Mouse (Mus musculus) embryonic facial prominence, embryonic 10.5 days (tissue): Measurements from ENCODE around the gene Cd8b1. TPM values are rescaled to one million over a fixed set of nuclear protein-coding genes. Genes with fewer than 3 reads are reported as not detected.
"Not testable (repeated sequence)": the region's sequence is repeated elsewhere in the genome, so short reads cannot be mapped to it uniquely, and the experiment has no call there.

Experiments used
- DNase-seq: peaks from one replicate; pipeline ENCODE4 v3.0.0-alpha.2; 2017; ENCODE audit warnings: low spot score
- H3K27ac ChIP-seq: fragments of 300-500 bp; sonication (generic); replicated peaks from 2 replicates; pipeline ENCODE4 v1.5.1; 2016; ENCODE audit warnings: mild to moderate bottlenecking
- H3K27me3 ChIP-seq: fragments of 300-500 bp; sonication (generic); replicated peaks from 2 replicates; pipeline ENCODE4 v1.6.1; 2016; ENCODE audit warnings: low read depth, mild to moderate bottlenecking; ENCODE audit not compliant: poor library complexity, severe bottlenecking
- H3K36me3 ChIP-seq: fragments of 300-500 bp; sonication (generic); replicated peaks from 2 replicates; pipeline ENCODE4 v1.6.1; 2016; ENCODE audit warnings: mild to moderate bottlenecking, moderate library complexity
- H3K4me1 ChIP-seq: fragments of 300-500 bp; sonication (generic); 2 replicates; pipeline ENCODE4 v1.6.1; 2016
- H3K4me3 ChIP-seq: fragments of 300-500 bp; sonication (generic); 2 replicates; pipeline ENCODE4 v1.5.1; 2016; ENCODE audit warnings: mild to moderate bottlenecking, moderate library complexity
- H3K9me3 ChIP-seq: fragments of 300-500 bp; sonication (generic); 2 replicates; pipeline ENCODE4 v1.6.1; 2016; ENCODE audit warnings: mild to moderate bottlenecking
- WGBS: fragments of 180-500 bp; shearing (Covaris S2); methylation state at CpG from one replicate; pipeline ENCODE4 v1.1.7; 2016; 5-methylcytosine and 5-hydroxymethylcytosine counted together
- polyA plus RNA-seq: library from polyadenylated mRNA; unstranded; fragments of >200 nt; fragmentation: Nextera tagmentation; extraction: Ambion mirVana; gene quantifications from 2 replicates; pipeline ENCODE4 v1.2.1, GENCODE M21; 2016

Cd8b1 gene
- polyA plus RNA-seq, 1 experiment from 2014 or later = 0.12 TPM

- H3K9me3 ChIP-seq = no peaks in the 10 kb centered on the region
- no peak for DNase-seq
- no peaks in the 10 kb centered on the region for H3K4me1 ChIP-seq
- no peaks in the 10 kb centered on the region for H3K27me3 ChIP-seq
- no peaks in the 10 kb centered on the region for H3K36me3 ChIP-seq
- no peak overlapping the region for H3K4me3 ChIP-seq
- WGBS = 82% methylated on average over 7 of the region's 7 CpGs
- H3K27ac ChIP-seq = no peak overlapping the region
Measured at GRCm38 (mm10) chr6:71330486-71330885, 7.9 kb downstream of the Cd8b1 start.

- H3K27me3 ChIP-seq, DNase-seq, H3K4me1 ChIP-seq, H3K4me3 ChIP-seq, H3K27ac ChIP-seq, H3K36me3 ChIP-seq, H3K9me3 ChIP-seq: not testable (repeated sequence)
- 94% methylated on average over 3 of the region's 4 CpGs for WGBS
Measured at GRCm38 (mm10) chr6:71331491-71331890, 8.9 kb downstream of the Cd8b1 start.

GRCm38 (mm10) chr6:71332236-71332965, 9.8 kb downstream of the Cd8b1 start:
- H3K4me3 ChIP-seq = no peak overlapping the region
- H3K4me1 ChIP-seq = no peaks in the 10 kb centered on the region
- H3K27ac ChIP-seq = no peak overlapping the region
- 86% methylated on average over 11 of the region's 11 CpGs for WGBS
- no peak for DNase-seq
- H3K27me3 ChIP-seq = no peaks in the 10 kb centered on the region
- no peaks in the 10 kb centered on the region for H3K9me3 ChIP-seq
- H3K36me3 ChIP-seq = no peaks in the 10 kb centered on the region

GRCm38 (mm10) chr6:71333031-71333430, 10.4 kb downstream of the Cd8b1 start:
- Histone ChIP-seq H3K9me3 (no peaks in the 10 kb centered on the region), H3K27ac (no peak overlapping the region), H3K36me3 (no peaks in the 10 kb centered on the region), H3K4me1 (no peaks in the 10 kb centered on the region), H3K27me3 (no peaks in the 10 kb centered on the region), H3K4me3 (no peak overlapping the region)
- 82% methylated on average over 3 of the region's 3 CpGs for WGBS
- no peak for DNase-seq

- H3K27ac ChIP-seq = no peak overlapping the region
- no peak overlapping the region for H3K4me3 ChIP-seq
- no peaks in the 10 kb centered on the region for H3K27me3 ChIP-seq
- no peak for DNase-seq
- no peaks in the 10 kb centered on the region for H3K4me1 ChIP-seq
- WGBS = 90% methylated on average over 11 of the region's 11 CpGs
- no peaks in the 10 kb centered on the region for H3K9me3 ChIP-seq
- H3K36me3 ChIP-seq = no peaks in the 10 kb centered on the region
Measured at GRCm38 (mm10) chr6:71333578-71334273, 11.1 kb downstream of the Cd8b1 start.

GRCm38 (mm10) chr6:71337666-71338065, 15.1 kb downstream of the Cd8b1 start:
- Histone ChIP-seq H3K27ac (no peak overlapping the region), H3K9me3 (no peaks in the 10 kb centered on the region), H3K36me3 (no peaks in the 10 kb centered on the region), H3K4me1 (no peaks in the 10 kb centered on the region), H3K27me3 (no peaks in the 10 kb centered on the region), H3K4me3 (no peak overlapping the region)
- no peak for DNase-seq
- WGBS = 97% methylated on average over 8 of the region's 8 CpGs

- no peaks in the 10 kb centered on the region for H3K9me3 ChIP-seq
- H3K4me1 ChIP-seq = no peaks in the 10 kb centered on the region
- no peak for DNase-seq
- no peaks in the 10 kb centered on the region for H3K27me3 ChIP-seq
- H3K36me3 ChIP-seq = no peaks in the 10 kb centered on the region
- H3K4me3 ChIP-seq = no peak overlapping the region
- WGBS = 85% methylated on average over 3 of the region's 3 CpGs
- H3K27ac ChIP-seq = no peak overlapping the region
Measured at GRCm38 (mm10) chr6:71338941-71339340, 16.4 kb downstream of the Cd8b1 start.

- Histone ChIP-seq H3K9me3 (no peaks in the 10 kb centered on the region), H3K27me3 (no peaks in the 10 kb centered on the region), H3K27ac (no peak overlapping the region), H3K4me1 (no peaks in the 10 kb centered on the region), H3K4me3 (no peak overlapping the region), H3K36me3 (no peaks in the 10 kb centered on the region)
- WGBS = 77% methylated on average over 4 of the region's 4 CpGs
- DNase-seq = no peak
Measured at GRCm38 (mm10) chr6:71339351-71339750, 16.8 kb downstream of the Cd8b1 start.

- H3K27me3 ChIP-seq = no peaks in the 10 kb centered on the region
- H3K4me1 ChIP-seq = no peaks in the 10 kb centered on the region
- no peak overlapping the region for H3K27ac ChIP-seq
- no peak overlapping the region for H3K4me3 ChIP-seq
- WGBS = 92% methylated on average over 9 of the region's 9 CpGs
- no peaks in the 10 kb centered on the region for H3K36me3 ChIP-seq
- no peaks in the 10 kb centered on the region for H3K9me3 ChIP-seq
- no peak for DNase-seq
Measured at GRCm38 (mm10) chr6:71341179-71341578, 18.6 kb downstream of the Cd8b1 start.

GRCm38 (mm10) chr6:71348006-71348405, 25.4 kb downstream of the Cd8b1 start:
- H3K4me3 ChIP-seq = no peak overlapping the region
- peaks cover 8% of the 10 kb centered on the region for H3K9me3 ChIP-seq
- no peaks in the 10 kb centered on the region for H3K36me3 ChIP-seq
- no peaks in the 10 kb centered on the region for H3K4me1 ChIP-seq
- no peak for DNase-seq
- WGBS = 95% methylated on average over 9 of the region's 9 CpGs
- no peaks in the 10 kb centered on the region for H3K27me3 ChIP-seq
- no peak overlapping the region for H3K27ac ChIP-seq

GRCm38 (mm10) chr6:71351201-71351600, 28.6 kb downstream of the Cd8b1 start:
- no peaks in the 10 kb centered on the region for H3K36me3 ChIP-seq
- DNase-seq = no peak
- H3K4me1 ChIP-seq = no peaks in the 10 kb centered on the region
- H3K9me3 ChIP-seq = peaks cover 8% of the 10 kb centered on the region
- no peak overlapping the region for H3K27ac ChIP-seq
- H3K4me3 ChIP-seq = no peak overlapping the region
- WGBS = 94% methylated on average over 3 of the region's 3 CpGs
- H3K27me3 ChIP-seq = no peaks in the 10 kb centered on the region

GRCm38 (mm10) chr6:71352201-71352600, 29.6 kb downstream of the Cd8b1 start:
- Histone ChIP-seq H3K27me3 (no peaks in the 10 kb centered on the region), H3K27ac (no peak overlapping the region), H3K4me3 (no peak overlapping the region), H3K36me3 (no peaks in the 10 kb centered on the region), H3K4me1 (no peaks in the 10 kb centered on the region), H3K9me3 (peaks cover 8% of the 10 kb centered on the region)
- no peak for DNase-seq
- WGBS = 93% methylated on average over 6 of the region's 6 CpGs

- no peaks in the 10 kb centered on the region for H3K27me3 ChIP-seq
- peaks cover 2% of the 10 kb centered on the region for H3K9me3 ChIP-seq
- no peak for DNase-seq
- no peak overlapping the region for H3K27ac ChIP-seq
- H3K4me3 ChIP-seq = no peak overlapping the region
- no peaks in the 10 kb centered on the region for H3K4me1 ChIP-seq
- H3K36me3 ChIP-seq = no peaks in the 10 kb centered on the region
- WGBS = 84% methylated on average over 10 of the region's 10 CpGs
Measured at GRCm38 (mm10) chr6:71352866-71353427, 30.4 kb downstream of the Cd8b1 start.
